ENCODE assay signal across 10 mouse cellular contexts in genomic region chr1:161214465-161214864, GRCm38 (mm10). TPM values are rescaled to one million over a fixed set of nuclear protein-coding genes. Genes with fewer than 3 reads are reported as not detected.
DNase-seq lines count a peak whose midpoint lies in the region; ATAC-seq and TF ChIP-seq lines count a peak whose summit lies in the region.
"Had no signal": no experiment of that assay in that cellular context is flagged by ENCODE, and none has a peak within 500 bp of the region (broad histone marks: within the 10 kb centered on the region; RNA-seq: fewer than 3 reads in every experiment).

No protein-coding gene starts in this region.

- no peak for DNase-seq in layer of hippocampus, adult 2 months (ENCODE audit: low spot score in 2 of 2)
- DNase-seq in layer of hippocampus, adult 8-10 months (ENCODE audit: low spot score in 2 of 2) = no peak
- peak; percentile 77 for DNase-seq in NIH3T3 (ENCODE audit: low read depth)
- DNase-seq in embryo, embryonic 9.5 days (ENCODE audit: extremely low spot score) = peak; percentile 15
- peak in 1 of 2 experiments; percentile 13 for DNase-seq in spleen, adult 2 months (ENCODE audit: low read depth in 1 of 2, low spot score in 2 of 2)
- no peak for DNase-seq in urinary bladder, postnatal 10 days (ENCODE audit: low spot score)
- no peak for DNase-seq in layer of hippocampus, postnatal 10 days (ENCODE audit: low spot score in 2 of 2)

- H3K9ac ChIP-seq in midbrain, embryonic 15.5 days = no peak overlapping the region

- no peak for ATAC-seq in midbrain, embryonic 15.5 days (replicated peaks)

- no peaks in the 10 kb centered on the region for H3K36me3 ChIP-seq in spleen, adult 2 months (ENCODE audit: control insufficient read depth, insufficient read depth, low read length)
- no peaks in the 10 kb centered on the region for H3K36me3 ChIP-seq in midbrain, embryonic 15.5 days (replicated peaks)

- H3K27me3 ChIP-seq in spleen, adult 2 months (ENCODE audit: control insufficient read depth, insufficient read depth, low read length) = no peaks in the 10 kb centered on the region
- no peaks in the 10 kb centered on the region for H3K27me3 ChIP-seq in midbrain, embryonic 15.5 days (replicated peaks)

- no peaks in the 10 kb centered on the region for H3K4me1 ChIP-seq in spleen, adult 2 months (ENCODE audit: control insufficient read depth, insufficient read depth, insufficient read length)
- H3K4me1 ChIP-seq in midbrain, embryonic 15.5 days = no peaks in the 10 kb centered on the region

- H3K27ac ChIP-seq in layer of hippocampus, adult 2 months = no peak overlapping the region
- H3K27ac ChIP-seq in spleen, adult 2 months (ENCODE audit: insufficient read depth, low read length) = no peak overlapping the region
- H3K27ac ChIP-seq in midbrain, embryonic 15.5 days = no peak overlapping the region

- TF ChIP-seq POLR2A in spleen, adult 2 months (IDR thresholded peaks at IDR 0.05; ENCODE audit: low read depth, low read length) = no peak

- H3K9me3 ChIP-seq in midbrain, embryonic 15.5 days = no peaks in the 10 kb centered on the region

- no peak overlapping the region for H3K4me3 ChIP-seq in layer of hippocampus, adult 2 months
- H3K4me3 ChIP-seq in spleen, adult 2 months (ENCODE audit: extremely low read depth, insufficient read depth, insufficient read length) = no peak overlapping the region
- no peak overlapping the region for H3K4me3 ChIP-seq in midbrain, embryonic 15.5 days
- H3K4me3 ChIP-seq: megakaryocyte, embryonic 14.5 days had no signal

- WGBS in spleen, adult 2 months = 45% methylated on average over 4 of the region's 4 CpGs
- whole genome bisulfite sequencing in midbrain, embryonic 15.5 days = 31% methylated on average over 4 of the region's 4 CpGs

- no peak overlapping the region for H3K4me2 ChIP-seq in midbrain, embryonic 15.5 days

- TF ChIP-seq CTCF in layer of hippocampus, adult 2 months (conservative IDR thresholded peaks at IDR 0.05) = peak; percentile 75
- peak; percentile 57; the same call in 1 of the 2 replicates for TF ChIP-seq CTCF in spleen, adult 2 months (IDR thresholded peaks at IDR 0.05; ENCODE audit: extremely low read depth, insufficient read depth, insufficient read length, insufficient replicate concordance)

RNA-seq across cellular contexts. Expression of gene Prdx6, which starts 36.6 kb away (rescaled TPM):
- total RNA-seq in layer of hippocampus, adult 2 months (2021) = 100 to 1,000 TPM; 328 to 335 TPM
- 100 to 1,000 TPM; 360 to 633 (median 457) TPM for total RNA-seq in layer of hippocampus, adult 8-10 months (2022)
- 28.4 and 29.0 TPM in 2 replicates for polyA plus RNA-seq in spleen, adult 2 months (2012; rRNA removed)
- polyA plus RNA-seq in midbrain, embryonic 15.5 days (2015; fragmentation: Nextera tagmentation; extraction: Ambion mirVana) = 126 and 140 TPM in 2 replicates
- total RNA-seq in layer of hippocampus, postnatal 10 days (2021) = 100 to 1,000 TPM; 214 to 229 TPM

RNA-seq across cellular contexts. Expression of gene Tex50, which starts 55.4 kb away (rescaled TPM):
- total RNA-seq in layer of hippocampus, adult 2 months (2021) = not detected
- total RNA-seq in layer of hippocampus, adult 8-10 months (2022) = under 1 TPM in 1 of 4 experiments, not detected in 3; 0.36 TPM
- not detected in 2 replicates for polyA plus RNA-seq in spleen, adult 2 months (2012; rRNA removed)
- 1.0 and 1.3 TPM in 2 replicates for polyA plus RNA-seq in midbrain, embryonic 15.5 days (2015; fragmentation: Nextera tagmentation; extraction: Ambion mirVana)
- not detected for total RNA-seq in layer of hippocampus, postnatal 10 days (2021)
- total RNA-seq: heart, adult 18-20 months had no signal

Comparison
In these comparisons a context has a peak if more than half of its experiments do, and no peak if none do; other contexts are left out.
1. DNase-seq: peak in NIH3T3 (single experiment) and embryo, embryonic 9.5 days (single experiment); none in layer of hippocampus, adult 2 months (0 of 2), layer of hippocampus, adult 8-10 months (0 of 2), urinary bladder, postnatal 10 days (single experiment) and layer of hippocampus, postnatal 10 days (0 of 2).